Mouse (Mus musculus) MEL (cell line): ENCODE measurements at regions not wholly inside any gene's neighbourhood (a gene's known extent, or its start where the extent isn't known, plus 50 kb on each side); places are given as distances from the start of the nearest gene placed in this dataset.

Experiments used
- DNase-seq: peaks from one replicate; pipeline ENCODE4 v3.0.0; 2011; ENCODE audit warnings: low read depth, low spot score
- H3K27ac ChIP-seq: 2 replicates; pipeline ENCODE4 v1.5.1; 2012; ENCODE audit warnings: low read depth, mild to moderate bottlenecking, control low read depth, low read length, moderate library complexity; ENCODE audit not compliant: control insufficient read depth
- H3K27me3 ChIP-seq, 2 experiments: fragments of 150-350 bp in 1 of 2; sonication (generic) in 1 of 2; 2 replicates each; pipeline ENCODE4 v1.6.1; 2012; ENCODE audit warnings: low read length in 2 of 2, mild to moderate bottlenecking in 2 of 2, improper control_type of control experiment in 1 of 2, moderate library complexity in 1 of 2; ENCODE audit not compliant: insufficient read depth in 2 of 2, control insufficient read depth in 1 of 2
- H3K36me3 ChIP-seq, 2 experiments: 2 replicates each; pipeline ENCODE4 v1.6.1; 2012 to 2014; ENCODE audit warnings: low read length in 2 of 2, improper control_type of control experiment in 1 of 2, inconsistent platforms in 1 of 2, mild to moderate bottlenecking in 1 of 2; ENCODE audit not compliant: insufficient read depth in 2 of 2, control insufficient read depth in 1 of 2
- H3K4me1 ChIP-seq, 2 experiments: fragments of 150-350 bp in 1 of 2; sonication (generic) in 1 of 2; 2 replicates each; pipeline ENCODE4 v1.6.1; 2012; ENCODE audit warnings: low read length in 2 of 2, improper control_type of control experiment in 1 of 2, mild to moderate bottlenecking in 1 of 2; ENCODE audit not compliant: insufficient read depth in 2 of 2, control insufficient read depth in 1 of 2
- H3K4me3 ChIP-seq, 2 experiments: fragments of 150-350 bp in 1 of 2; sonication (generic) in 1 of 2; 2 replicates each; pipeline ENCODE4 v1.5.1; 2012; ENCODE audit warnings: low read depth in 2 of 2, low read length in 2 of 2, mild to moderate bottlenecking in 2 of 2, moderate library complexity in 2 of 2, control low read depth in 1 of 2, improper control_type of control experiment in 1 of 2; ENCODE audit not compliant: control insufficient read depth in 1 of 2, insufficient read depth in 1 of 2
- H3K79me2 ChIP-seq: 2 replicates; pipeline ENCODE4 v1.6.1; 2012; ENCODE audit warnings: mild to moderate bottlenecking, low read length, moderate library complexity; ENCODE audit not compliant: control insufficient read depth, poor library complexity, insufficient read depth
- H3K9ac ChIP-seq: 2 replicates; pipeline ENCODE4 v1.6.1; 2012; ENCODE audit warnings: low read depth, mild to moderate bottlenecking, control low read depth, low read length, moderate library complexity; ENCODE audit not compliant: control insufficient read depth, poor library complexity, severe bottlenecking
- H3K9me3 ChIP-seq: fragments of 150-350 bp; sonication (generic); replicated peaks from 2 replicates; pipeline ENCODE4 v1.6.1; 2012; ENCODE audit warnings: mild to moderate bottlenecking, low read length, improper control_type of control experiment, moderate library complexity; ENCODE audit not compliant: insufficient read depth
- BHLHE40 ChIP-seq: IDR thresholded peaks from 2 replicates; pipeline ENCODE4 v1.6.1; 2012; ENCODE audit warnings: low read depth, mild to moderate bottlenecking, inconsistent platforms, low read length, improper control_type of control experiment, borderline replicate concordance
- ELF1 ChIP-seq: IDR thresholded peaks from 2 replicates; pipeline ENCODE4 v1.6.1; 2014; ENCODE audit warnings: low read depth, mild to moderate bottlenecking, inconsistent platforms, low read length, improper control_type of control experiment, moderate library complexity
- GATA1 ChIP-seq: IDR thresholded peaks from 2 replicates; pipeline ENCODE4 v1.6.1; 2011; ENCODE audit warnings: low read depth, low read length, improper control_type of control experiment
- JUND ChIP-seq: IDR thresholded peaks from 2 replicates; pipeline ENCODE4 v1.6.1; 2011; ENCODE audit warnings: low read depth, mild to moderate bottlenecking, improper control_type of control experiment, low read length
- KAT2A ChIP-seq: conservative IDR thresholded peaks from 2 replicates; pipeline ENCODE4 v1.6.1; 2012; ENCODE audit warnings: low read depth, low read length, improper control_type of control experiment, inconsistent platforms
- MEF2A ChIP-seq: IDR thresholded peaks from 2 replicates; pipeline ENCODE4 v1.6.1; 2014; ENCODE audit warnings: low read depth, mild to moderate bottlenecking, inconsistent platforms, low read length, improper control_type of control experiment; ENCODE audit not compliant: poor library complexity, insufficient replicate concordance, severe bottlenecking; ENCODE audit errors: extremely low read depth
- MXI1 ChIP-seq: IDR thresholded peaks from 2 replicates; pipeline ENCODE4 v1.6.1; 2011; ENCODE audit warnings: mild to moderate bottlenecking, low read depth, low read length, improper control_type of control experiment
- MYC ChIP-seq: IDR thresholded peaks from 2 replicates; pipeline ENCODE4 v1.6.1; 2011; ENCODE audit warnings: low read depth, mild to moderate bottlenecking, low read length, improper control_type of control experiment, moderate library complexity
- NELFE ChIP-seq: IDR thresholded peaks from 2 replicates; pipeline ENCODE4 v1.6.1; 2011; ENCODE audit warnings: low read depth, low read length, improper control_type of control experiment
- NRF1 ChIP-seq: IDR thresholded peaks from 2 replicates; pipeline ENCODE4 v1.6.1; 2014; ENCODE audit warnings: low read depth, mild to moderate bottlenecking, inconsistent platforms, low read length, improper control_type of control experiment, moderate library complexity; ENCODE audit not compliant: poor library complexity, insufficient read depth, severe bottlenecking
- POLR2AphosphoS2 ChIP-seq: IDR thresholded peaks from 2 replicates; pipeline ENCODE4 v1.6.1; 2011; ENCODE audit warnings: low read length, improper control_type of control experiment
- POLR2AphosphoS5 ChIP-seq: IDR thresholded peaks from 2 replicates; pipeline ENCODE4 v1.6.1; 2012; ENCODE audit warnings: low read depth, borderline replicate concordance, mild to moderate bottlenecking, inconsistent platforms, low read length, moderate library complexity, mixed read lengths
- RAD21 ChIP-seq: IDR thresholded peaks from 2 replicates; pipeline ENCODE4 v1.6.1; 2011; ENCODE audit warnings: mild to moderate bottlenecking, low read depth, low read length, improper control_type of control experiment
- RCOR1 ChIP-seq: IDR thresholded peaks from 2 replicates; pipeline ENCODE4 v1.6.1; 2012; ENCODE audit warnings: low read depth, mild to moderate bottlenecking, inconsistent platforms, low read length, improper control_type of control experiment
- TBP ChIP-seq: IDR thresholded peaks from 2 replicates; pipeline ENCODE4 v1.8.0; 2011; ENCODE audit warnings: low read depth, low read length, improper control_type of control experiment
- TCF12 ChIP-seq: IDR thresholded peaks from 2 replicates; pipeline ENCODE4 v1.6.1; 2014; ENCODE audit warnings: low read depth, mild to moderate bottlenecking, inconsistent platforms, low read length, improper control_type of control experiment, moderate library complexity
- UBTF ChIP-seq: IDR thresholded peaks from 2 replicates; pipeline ENCODE4 v1.6.1; 2012; ENCODE audit warnings: low read depth, mild to moderate bottlenecking, inconsistent platforms, low read length, improper control_type of control experiment, moderate library complexity, borderline replicate concordance; ENCODE audit not compliant: insufficient read depth
- ZMIZ1 ChIP-seq: IDR thresholded peaks from 2 replicates; pipeline ENCODE4 v1.6.1; 2012; ENCODE audit warnings: low read depth, mild to moderate bottlenecking, inconsistent platforms, low read length, improper control_type of control experiment, moderate library complexity
- ZNF384 ChIP-seq: IDR thresholded peaks from 2 replicates; pipeline ENCODE4 v1.6.1; 2012; ENCODE audit warnings: low read depth, mild to moderate bottlenecking, inconsistent platforms, low read length, improper control_type of control experiment

DNA sequence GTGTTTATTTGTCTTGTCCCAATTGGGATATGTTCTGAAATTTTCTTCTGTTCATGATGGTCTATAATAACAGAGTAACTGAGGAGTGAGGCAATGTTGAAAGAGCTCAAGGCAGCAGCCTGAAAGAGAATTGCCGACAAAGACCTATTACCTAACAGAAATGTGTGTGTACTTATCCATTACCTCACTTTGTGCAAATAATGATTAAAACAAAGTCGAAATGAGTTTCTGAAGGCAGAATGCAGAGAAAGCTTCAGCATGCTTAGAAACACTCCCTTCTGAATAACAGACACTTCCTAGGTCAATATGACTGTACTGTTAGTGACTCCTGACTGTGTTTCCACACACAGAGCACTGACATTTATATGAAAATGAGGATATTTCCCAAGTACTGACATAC, 63.0 kb downstream of the Kbtbd8 start:
- DNase-seq, result no peak
- H3K27me3 ChIP-seq, result no peaks in the 10 kb centered on the region
- H3K4me3 ChIP-seq, result no peak overlapping the region
- H3K4me1 ChIP-seq, result no peaks in the 10 kb centered on the region
- H3K79me2 ChIP-seq, result no peaks in the 10 kb centered on the region
- no peak overlapping the region for H3K9ac ChIP-seq
- no peak overlapping the region for H3K27ac ChIP-seq
- no peaks in the 10 kb centered on the region for H3K9me3 ChIP-seq
- H3K36me3 ChIP-seq, result no peaks in the 10 kb centered on the region
- TF ChIP-seq TCF12 (no peak), TBP (no peak), ZNF384 (no peak), ELF1 (no peak), RAD21 (no peak), GATA1 (no peak), JUND (no peak), POLR2AphosphoS2 (no peak), POLR2AphosphoS5 (no peak), NELFE (no peak), NRF1 (no peak), ZMIZ1 (no peak), MYC (no peak), RCOR1 (no peak), MXI1 (no peak), UBTF (no peak), BHLHE40 (no peak)

DNA sequence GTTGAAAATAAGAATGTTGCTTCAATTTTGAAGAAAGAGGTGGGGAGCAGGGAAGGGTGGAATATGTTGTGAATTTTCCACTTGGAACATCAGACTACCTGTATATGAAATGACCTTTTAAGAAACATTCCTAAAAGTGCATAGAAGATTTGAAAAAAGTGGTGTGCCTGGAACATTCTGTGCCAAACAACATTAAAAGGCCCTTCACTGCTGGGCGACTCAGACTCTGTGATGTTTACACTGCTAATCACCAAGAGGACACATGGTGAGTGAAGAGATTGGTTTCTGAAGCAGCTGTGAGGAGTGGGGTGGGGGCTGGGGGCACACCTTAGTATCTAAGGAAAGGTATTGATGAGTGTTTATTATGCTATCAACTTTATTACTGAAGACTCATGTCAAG, 65.2 kb downstream of the Kbtbd8 start:
- Histone ChIP-seq H3K9me3 (no peaks in the 10 kb centered on the region), H3K9ac (no peak overlapping the region), H3K36me3 (no peaks in the 10 kb centered on the region), H3K4me1 (no peaks in the 10 kb centered on the region), H3K27ac (no peak overlapping the region), H3K79me2 (no peaks in the 10 kb centered on the region), H3K4me3 (no peak overlapping the region), H3K27me3 (no peaks in the 10 kb centered on the region)
- TF ChIP-seq ZMIZ1, result no peak
- TF ChIP-seq KAT2A, result no peak
- TF ChIP-seq MEF2A, result no peak
- no peak for DNase-seq
